Mouse (Mus musculus): ENCODE measurements around the gene Pakap. TPM values are rescaled to one million over a fixed set of nuclear protein-coding genes. Genes with fewer than 3 reads are reported as not detected.

Pakap gene
- polyA plus RNA-seq (2015; fragmentation: Nextera tagmentation; extraction: Ambion mirVana), result 10.3 and 11.5 TPM in 2 replicates

- Histone ChIP-seq H3K9me3 (no peaks in the 10 kb centered on the region), H3K27ac (peak within 1 kb of the TSS; percentile 81), H3K36me3 (no peaks in the 10 kb centered on the region), H3K4me2 (peak within 1 kb of the TSS; percentile 91), H3K27me3 (peaks cover 20% of the 10 kb centered on the region), H3K4me1 (replicated peaks) (peaks cover 31% of the 10 kb centered on the region), H3K9ac (peak within 1 kb of the TSS; percentile 81), H3K4me3 (peak within 1 kb of the TSS; percentile 63)
- ATAC-seq (ENCODE audit: low FRiP score), result peak; percentile 93
- under 1% methylated on average over 44 of the region's 51 CpGs for WGBS
Observed at GRCm38 (mm10) chr4:57567666-57568206, at the start of gene Pakap. Pakap (plus strand) TSS chr4:57568179.

- no peak overlapping the region for H3K27ac ChIP-seq
- no peaks in the 10 kb centered on the region for H3K36me3 ChIP-seq
- H3K9me3 ChIP-seq, result no peaks in the 10 kb centered on the region
- H3K4me3 ChIP-seq, result no peak overlapping the region
- no peaks in the 10 kb centered on the region for H3K27me3 ChIP-seq
- no peak for ATAC-seq (ENCODE audit: low FRiP score)
- no peaks in the 10 kb centered on the region for H3K4me1 ChIP-seq (replicated peaks)
- 96% methylated on average over 15 of the region's 15 CpGs for WGBS
- no peak overlapping the region for H3K4me2 ChIP-seq
- no peak overlapping the region for H3K9ac ChIP-seq
Observed at GRCm38 (mm10) chr4:57523456-57523855, 44.5 kb upstream of the Pakap start.

- Histone ChIP-seq H3K4me3 (no peak overlapping the region), H3K27me3 (no peaks in the 10 kb centered on the region), H3K9ac (no peak overlapping the region), H3K9me3 (no peaks in the 10 kb centered on the region), H3K4me1 (replicated peaks) (no peaks in the 10 kb centered on the region), H3K36me3 (no peaks in the 10 kb centered on the region), H3K4me2 (no peak overlapping the region), H3K27ac (no peak overlapping the region)
- 86% methylated on average over 3 of the region's 3 CpGs for WGBS
- ATAC-seq (ENCODE audit: low FRiP score), result no peak
Observed at GRCm38 (mm10) chr4:57524461-57524860, 43.5 kb upstream of the Pakap start.

GRCm38 (mm10) chr4:57525221-57526011 lies 42.6 kb upstream of the Pakap start:
- Histone ChIP-seq H3K27ac (no peak overlapping the region), H3K9me3 (no peaks in the 10 kb centered on the region), H3K4me2 (no peak overlapping the region), H3K9ac (no peak overlapping the region), H3K4me1 (replicated peaks) (no peaks in the 10 kb centered on the region), H3K36me3 (no peaks in the 10 kb centered on the region), H3K4me3 (no peak overlapping the region), H3K27me3 (no peaks in the 10 kb centered on the region)
- 86% methylated on average over 9 of the region's 9 CpGs for WGBS
- no peak for ATAC-seq (ENCODE audit: low FRiP score)

GRCm38 (mm10) chr4:57528296-57528695 lies 39.7 kb upstream of the Pakap start:
- no peak for ATAC-seq (ENCODE audit: low FRiP score)
- Histone ChIP-seq H3K27me3 (no peaks in the 10 kb centered on the region), H3K9ac (no peak overlapping the region), H3K4me2 (no peak overlapping the region), H3K9me3 (no peaks in the 10 kb centered on the region), H3K4me3 (no peak overlapping the region), H3K27ac (no peak overlapping the region), H3K4me1 (replicated peaks) (no peaks in the 10 kb centered on the region), H3K36me3 (no peaks in the 10 kb centered on the region)

GRCm38 (mm10) chr4:57533686-57534085 lies 34.3 kb upstream of the Pakap start:
- H3K27me3 ChIP-seq, result no peaks in the 10 kb centered on the region
- 82% methylated on average over 6 of the region's 6 CpGs for WGBS

GRCm38 (mm10) chr4:57534232-57534631 lies 33.7 kb upstream of the Pakap start:
- ATAC-seq (ENCODE audit: low FRiP score), result no peak
- Histone ChIP-seq H3K27ac (no peak overlapping the region), H3K4me2 (no peak overlapping the region), H3K9ac (no peak overlapping the region), H3K9me3 (no peaks in the 10 kb centered on the region), H3K4me1 (replicated peaks) (no peaks in the 10 kb centered on the region; the same call in 1 of the 2 replicates), H3K27me3 (no peaks in the 10 kb centered on the region), H3K4me3 (no peak overlapping the region), H3K36me3 (no peaks in the 10 kb centered on the region)
- WGBS, result 79% methylated on average over 6 of the region's 6 CpGs

More at GRCm38 (mm10) chr4:57533686-57534085, 34.3 kb upstream of the Pakap start:
- ATAC-seq (ENCODE audit: low FRiP score), result no peak
- Histone ChIP-seq H3K27ac (no peak overlapping the region), H3K36me3 (no peaks in the 10 kb centered on the region), H3K9me3 (no peaks in the 10 kb centered on the region), H3K4me2 (no peak overlapping the region), H3K9ac (no peak overlapping the region), H3K4me3 (no peak overlapping the region), H3K4me1 (replicated peaks) (no peaks in the 10 kb centered on the region; the same call in 1 of the 2 replicates)

GRCm38 (mm10) chr4:57535087-57535486 lies 32.9 kb upstream of the Pakap start:
- no peak overlapping the region for H3K4me3 ChIP-seq
- 92% methylated on average over 4 of the region's 4 CpGs for WGBS
- H3K4me1 ChIP-seq (replicated peaks), result no peaks in the 10 kb centered on the region; the same call in 1 of the 2 replicates
- no peaks in the 10 kb centered on the region for H3K9me3 ChIP-seq
- H3K27me3 ChIP-seq, result no peaks in the 10 kb centered on the region
- H3K9ac ChIP-seq, result no peak overlapping the region
- H3K4me2 ChIP-seq, result no peak overlapping the region
- no peak overlapping the region for H3K27ac ChIP-seq
- no peaks in the 10 kb centered on the region for H3K36me3 ChIP-seq
- no peak for ATAC-seq (ENCODE audit: low FRiP score)

- Histone ChIP-seq H3K27me3 (no peaks in the 10 kb centered on the region), H3K36me3 (no peaks in the 10 kb centered on the region), H3K9me3 (no peaks in the 10 kb centered on the region), H3K4me1 (replicated peaks) (no peaks in the 10 kb centered on the region; the same call in 1 of the 2 replicates), H3K4me2 (no peak overlapping the region), H3K27ac (no peak overlapping the region), H3K4me3 (no peak overlapping the region), H3K9ac (no peak overlapping the region)
- no peak for ATAC-seq (ENCODE audit: low FRiP score)
- 26% methylated on average over 4 of the region's 4 CpGs for WGBS
Observed at GRCm38 (mm10) chr4:57538029-57538688, 29.8 kb upstream of the Pakap start.

GRCm38 (mm10) chr4:57543692-57544256 lies 24.2 kb upstream of the Pakap start:
- Histone ChIP-seq H3K4me3 (no peak overlapping the region), H3K4me1 (replicated peaks) (no peaks in the 10 kb centered on the region; the same call in 1 of the 2 replicates), H3K4me2 (no peak overlapping the region), H3K27ac (peak overlapping the region; percentile 67; the same call in 1 of the 2 replicates), H3K36me3 (no peaks in the 10 kb centered on the region), H3K9me3 (no peaks in the 10 kb centered on the region), H3K9ac (no peak overlapping the region), H3K27me3 (no peaks in the 10 kb centered on the region)
- 6% methylated on average over 6 of the region's 6 CpGs for WGBS
- peak; percentile 68 for ATAC-seq (ENCODE audit: low FRiP score)

- Histone ChIP-seq H3K4me3 (no peak overlapping the region), H3K4me2 (no peak overlapping the region), H3K36me3 (no peaks in the 10 kb centered on the region), H3K4me1 (replicated peaks) (no peaks in the 10 kb centered on the region; the same call in 1 of the 2 replicates), H3K9ac (no peak overlapping the region), H3K27me3 (no peaks in the 10 kb centered on the region), H3K9me3 (no peaks in the 10 kb centered on the region), H3K27ac (no peak overlapping the region)
- WGBS, result 93% methylated on average over 7 of the region's 7 CpGs
- ATAC-seq (ENCODE audit: low FRiP score), result no peak
Observed at GRCm38 (mm10) chr4:57547785-57548184, 20.2 kb upstream of the Pakap start.

- Histone ChIP-seq H3K4me2 (no peak overlapping the region), H3K4me3 (no peak overlapping the region), H3K9ac (no peak overlapping the region), H3K27ac (no peak overlapping the region), H3K36me3 (no peaks in the 10 kb centered on the region), H3K4me1 (replicated peaks) (no peaks in the 10 kb centered on the region), H3K9me3 (no peaks in the 10 kb centered on the region), H3K27me3 (no peaks in the 10 kb centered on the region)
- no peak for ATAC-seq (ENCODE audit: low FRiP score)
- WGBS, result 37% methylated on average over 1 of the region's 1 CpGs
Observed at GRCm38 (mm10) chr4:57550216-57550615, 17.8 kb upstream of the Pakap start.
